Mouse (Mus musculus) v-Abl transformed pro-B cells (cell line): ENCODE measurements around the gene Zfhx2.

ENCODE experiments used
- in situ Hi-C, 2 experiments: fragments of 400-800 bp; cut with MboI; formaldehyde crosslinking; loops; one replicate each; pipeline ENCODE4 v1.15.1; 2025; ENCODE audit not compliant: unreplicated experiment in 2 of 2

Gene Zfhx2

GRCm38 (mm10) chr14:55092011-55092577 lies at the start of gene Zfhx2:
Gene Zfhx2 (minus strand): TSS chr14:55092324.
- in situ Hi-C loops = loop anchor here (10.0 kb wide), 3 partner anchors 77 to 377 kb away; partner anchors contain the start of genes Cebpe (in 1 of the 2), Ngdn (in 1 of the 2) and Pabpn1 (in 1 of the 2)

GRCm38 (mm10) chr14:55139313-55139712 lies 47.2 kb upstream of the Zfhx2 start:
- in situ Hi-C loops = no loop called here

GRCm38 (mm10) chr14:55135676-55136075 lies 43.6 kb upstream of the Zfhx2 start:
- in situ Hi-C loops = no loop called here

GRCm38 (mm10) chr14:55126521-55126920 lies 34.4 kb upstream of the Zfhx2 start:
- in situ Hi-C loops = no loop called here

- in situ Hi-C loops = no loop called here
Measured at GRCm38 (mm10) chr14:55125711-55126110, 33.6 kb upstream of the Zfhx2 start.

- in situ Hi-C loops = loop anchor here (5.0 to 25.0 kb wide), 3 partner anchors 40 to 640 kb away; partner anchors contain the start of genes Cideb (in 1 of the 2), Ltb4r1 (in 1 of the 2) and Ltb4r2 (in 1 of the 2)
Measured at GRCm38 (mm10) chr14:55122359-55122758, 30.2 kb upstream of the Zfhx2 start.

- in situ Hi-C loops = loop anchor here (5.0 to 25.0 kb wide), 3 partner anchors 40 to 640 kb away; partner anchors contain the start of genes Cideb (in 1 of the 2), Ltb4r1 (in 1 of the 2) and Ltb4r2 (in 1 of the 2)
Measured at GRCm38 (mm10) chr14:55121947-55122346, 29.8 kb upstream of the Zfhx2 start.

- in situ Hi-C loops = loop anchor here (5.0 to 25.0 kb wide), 3 partner anchors 43 to 643 kb away; partner anchors contain the start of genes Cideb (in 1 of the 2), Ltb4r1 (in 1 of the 2) and Ltb4r2 (in 1 of the 2)
Measured at GRCm38 (mm10) chr14:55119421-55120134, 27.5 kb upstream of the Zfhx2 start.

GRCm38 (mm10) chr14:55118852-55119251 lies 26.7 kb upstream of the Zfhx2 start:
- in situ Hi-C loops = loop anchor here in 1 of 2 experiments (25.0 kb wide), 1 partner anchor 643 kb away; the partner anchor contains the start of genes Cideb, Ltb4r1 and Ltb4r2

GRCm38 (mm10) chr14:55116425-55117200 lies 24.5 kb upstream of the Zfhx2 start, which contains the start of gene Jph4:
Gene Jph4 (minus strand): TSS chr14:55116935.
- in situ Hi-C loops = loop anchor here in 1 of 2 experiments (25.0 kb wide), 1 partner anchor 646 kb away; the partner anchor contains the start of genes Cideb, Ltb4r1 and Ltb4r2

GRCm38 (mm10) chr14:55115846-55116245 lies 23.7 kb upstream of the Zfhx2 start:
- in situ Hi-C loops = loop anchor here in 1 of 2 experiments (25.0 kb wide), 1 partner anchor 646 kb away; the partner anchor contains the start of genes Cideb, Ltb4r1 and Ltb4r2

- in situ Hi-C loops = loop anchor here in 1 of 2 experiments (25.0 kb wide), 1 partner anchor 647 kb away; the partner anchor contains the start of genes Cideb, Ltb4r1 and Ltb4r2
Measured at GRCm38 (mm10) chr14:55114759-55115701, 22.9 kb upstream of the Zfhx2 start.

GRCm38 (mm10) chr14:55113975-55114645 lies 22.0 kb upstream of the Zfhx2 start:
- in situ Hi-C loops = loop anchor here in 1 of 2 experiments (25.0 kb wide), 1 partner anchor 648 kb away; the partner anchor contains the start of genes Cideb, Ltb4r1 and Ltb4r2

GRCm38 (mm10) chr14:55113351-55113974 lies 21.3 kb upstream of the Zfhx2 start:
- in situ Hi-C loops = loop anchor here in 1 of 2 experiments (25.0 kb wide), 1 partner anchor 649 kb away; the partner anchor contains the start of genes Cideb, Ltb4r1 and Ltb4r2

- in situ Hi-C loops = loop anchor here in 1 of 2 experiments (25.0 kb wide), 1 partner anchor 651 kb away; the partner anchor contains the start of genes Cideb, Ltb4r1 and Ltb4r2
Measured at GRCm38 (mm10) chr14:55111720-55112119, 19.6 kb upstream of the Zfhx2 start.

- in situ Hi-C loops = loop anchor here in 1 of 2 experiments (25.0 kb wide), 1 partner anchor 652 kb away; the partner anchor contains the start of genes Cideb, Ltb4r1 and Ltb4r2
Measured at GRCm38 (mm10) chr14:55110076-55110475, 18.0 kb upstream of the Zfhx2 start.
